Mouse (Mus musculus): ENCODE results near the gene Emilin2.

DNA sequence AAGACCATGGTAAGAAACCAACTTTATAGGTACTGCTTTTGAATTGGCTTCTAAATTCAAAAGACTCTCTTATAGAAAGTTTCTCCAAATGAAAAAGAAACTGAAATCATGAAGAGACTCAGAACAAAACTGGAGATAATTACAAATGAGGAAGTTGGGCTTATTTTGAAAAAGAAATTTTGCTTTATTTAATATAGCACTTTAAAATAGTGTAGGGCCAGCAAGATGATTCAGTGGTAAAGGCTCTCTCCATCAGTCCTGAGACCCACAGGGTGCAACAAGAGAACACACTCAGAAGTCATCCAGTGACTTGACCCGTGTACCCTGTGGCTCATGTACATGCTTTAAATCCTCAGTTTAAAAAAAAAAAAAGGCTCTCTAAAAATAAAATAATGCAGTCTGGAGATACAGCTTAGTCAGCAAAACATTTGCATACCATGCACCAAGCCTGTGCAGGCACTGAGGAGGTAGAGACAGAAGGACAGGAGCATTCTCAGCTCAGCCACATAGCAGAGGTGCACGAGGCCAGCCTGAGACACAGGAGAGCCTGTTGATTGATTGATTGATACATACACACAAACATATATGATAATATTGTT, 96.4 kb downstream of the Emilin2 start:
- TF ChIP-seq CTCF (IDR thresholded peaks at IDR 0.05; ENCODE audit: low read depth, low read length) = no peak
- TF ChIP-seq POLR2A (IDR thresholded peaks at IDR 0.05; ENCODE audit: insufficient read depth, low read length) = no peak
